Mouse (Mus musculus) lung, postnatal 0 days (tissue): ENCODE measurements at regions not wholly inside any gene's neighbourhood (a gene's known extent, or its start where the extent isn't known, plus 50 kb on each side); places are given as distances from the start of the nearest gene placed in this dataset.

Experiments
- ATAC-seq: fragments of 200-750 bp; cut with Nextera tagmentation; 2 replicates; pipeline ENCODE4 v1.8.0; 2017; ENCODE audit warnings: moderate library complexity
- DNase-seq: peaks from one replicate; pipeline ENCODE4 v3.0.0-alpha.2; 2016; ENCODE audit warnings: low spot score
- H3K27ac ChIP-seq: fragments of 300-500 bp; sonication (generic); 2 replicates; pipeline ENCODE4 v1.5.1; 2014; ENCODE audit warnings: antibody characterized with exemption, mild to moderate bottlenecking, low read length, mixed read lengths
- H3K27me3 ChIP-seq: fragments of 300-500 bp; sonication (generic); replicated peaks from 2 replicates; pipeline ENCODE4 v1.6.1; 2014; ENCODE audit warnings: low read length, mixed read lengths; ENCODE audit not compliant: insufficient read depth
- H3K36me3 ChIP-seq: fragments of 300-500 bp; sonication (generic); 2 replicates; pipeline ENCODE4 v1.6.1; 2014; ENCODE audit warnings: low read length, mixed read lengths; ENCODE audit not compliant: insufficient read depth
- H3K4me1 ChIP-seq: fragments of 300-500 bp; sonication (generic); 2 replicates; pipeline ENCODE4 v1.6.1; 2014; ENCODE audit warnings: antibody characterized with exemption, low read depth, low read length, mixed read lengths; ENCODE audit not compliant: insufficient read depth
- H3K4me2 ChIP-seq: fragments of 300-500 bp; sonication (generic); replicated peaks from 2 replicates; pipeline ENCODE4 v1.6.1; 2014; ENCODE audit warnings: low read depth, mild to moderate bottlenecking, low read length, moderate library complexity, mixed read lengths
- H3K4me3 ChIP-seq: fragments of 300-500 bp; sonication (generic); 2 replicates; pipeline ENCODE4 v1.5.1; 2014; ENCODE audit warnings: low read depth, low read length
- H3K9ac ChIP-seq: fragments of 300-500 bp; sonication (generic); replicated peaks from 2 replicates; pipeline ENCODE4 v1.6.1; 2014; ENCODE audit warnings: low read depth, mild to moderate bottlenecking
- H3K9me3 ChIP-seq: fragments of 300-500 bp; sonication (generic); 2 replicates; pipeline ENCODE4 v1.6.1; 2016; ENCODE audit warnings: low read length, mixed read lengths
- CTCF ChIP-seq: IDR thresholded peaks from 2 replicates; pipeline ENCODE4 v1.5.1; 2016; ENCODE audit warnings: antibody characterized with exemption, mild to moderate bottlenecking
- EP300 ChIP-seq: IDR thresholded peaks from 2 replicates; pipeline ENCODE4 v1.6.1; 2016; ENCODE audit warnings: antibody characterized with exemption, mild to moderate bottlenecking, control low read depth
- WGBS: fragments of 180-500 bp; shearing (Covaris S2); extraction: QIAGEN DNeasy Blood & Tissue Kit; methylation state at CpG from one replicate; pipeline ENCODE4 v1.1.7; 2014; 5-methylcytosine and 5-hydroxymethylcytosine counted together

GRCm38 (mm10) chr14:29904856-29905255 lies 63.3 kb upstream of the Selenok start:
- no peaks in the 10 kb centered on the region for H3K9me3 ChIP-seq

DNA sequence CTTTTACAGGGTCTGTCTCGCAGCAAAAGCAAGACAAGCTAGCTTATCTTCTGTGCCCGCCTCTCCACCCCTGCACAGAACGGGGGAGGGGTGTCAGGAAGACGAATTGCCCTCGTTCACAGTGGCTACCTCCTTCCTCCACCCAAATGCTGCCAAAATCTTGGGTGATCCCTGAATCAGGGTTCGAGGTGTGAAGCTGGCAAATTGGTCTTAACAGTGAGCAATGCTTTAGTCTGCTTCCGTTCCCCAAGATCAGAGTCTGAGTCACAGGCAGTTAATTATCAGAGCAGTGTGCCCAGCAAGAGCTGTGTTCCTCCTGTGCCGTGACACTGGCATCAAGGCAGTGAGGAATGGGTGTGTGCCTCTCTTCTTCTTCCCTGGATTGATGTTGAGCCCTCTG lies 58.4 kb upstream of the Selenok start:
- no peak for ATAC-seq
- TF ChIP-seq CTCF, result no peak
- no peak for TF ChIP-seq EP300
- WGBS, result 14% methylated on average over 8 of the region's 8 CpGs

More at GRCm38 (mm10) chr14:29904856-29905255, 63.3 kb upstream of the Selenok start:
- Histone ChIP-seq H3K27me3 (no peaks in the 10 kb centered on the region), H3K4me2 (no peak overlapping the region), H3K4me3 (no peak overlapping the region), H3K27ac (no peak overlapping the region), H3K4me1 (no peaks in the 10 kb centered on the region), H3K36me3 (no peaks in the 10 kb centered on the region), H3K9ac (no peak overlapping the region)
- WGBS, result 64% methylated on average over 6 of the region's 6 CpGs
- no peak for ATAC-seq
- DNase-seq, result no peak
- TF ChIP-seq EP300 (no peak), CTCF (no peak)

More for the DNA sequence above, 58.4 kb upstream of the Selenok start:
- Histone ChIP-seq H3K9ac (no peak overlapping the region), H3K27me3 (no peaks in the 10 kb centered on the region), H3K4me2 (no peak overlapping the region), H3K36me3 (no peaks in the 10 kb centered on the region), H3K27ac (no peak overlapping the region), H3K4me3 (no peak overlapping the region), H3K9me3 (no peaks in the 10 kb centered on the region), H3K4me1 (no peaks in the 10 kb centered on the region)
- no peak for DNase-seq
